Mouse (Mus musculus) kidney, adult 9 months (tissue): ENCODE data around the gene Wnt10b.
"Not testable (repeated sequence)": the region's sequence is repeated elsewhere in the genome, so short reads cannot be mapped to it uniquely, and the experiment has no call there.

ENCODE experiments used
- DNase-seq: peaks from one replicate; pipeline ENCODE4 v3.0.0; 2022

Gene Wnt10b

DNA sequence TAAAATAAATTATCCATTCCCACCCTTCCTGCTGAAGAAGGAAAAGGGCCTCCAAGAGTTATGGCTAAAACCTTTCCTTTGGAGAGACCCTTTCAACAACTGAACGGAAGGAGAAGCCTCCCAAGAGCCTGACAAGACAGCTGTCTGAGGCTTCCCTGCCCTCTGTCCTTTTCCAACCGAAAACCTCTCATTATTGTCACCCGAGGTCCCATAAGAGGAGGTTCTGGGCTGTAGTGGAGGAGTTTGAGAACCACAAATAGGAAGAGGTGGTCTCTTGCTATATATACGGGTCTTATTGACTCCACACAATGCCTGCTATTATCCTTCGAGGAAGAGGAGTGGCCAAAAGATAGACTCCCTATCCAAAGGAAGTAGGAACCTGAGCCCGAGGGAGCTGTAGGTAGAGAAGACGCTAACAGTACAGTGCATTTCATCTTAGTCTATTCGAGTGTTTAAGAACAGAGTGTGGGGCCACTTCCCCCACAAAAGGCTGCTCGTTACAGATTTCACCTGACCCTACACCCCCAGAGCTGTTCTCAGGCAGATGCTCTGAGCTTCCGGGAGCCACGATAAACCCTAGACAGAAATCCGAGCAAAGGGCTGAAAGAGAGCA is 6.0 kb downstream of the Wnt10b start:
- DNase-seq = no peak

DNA sequence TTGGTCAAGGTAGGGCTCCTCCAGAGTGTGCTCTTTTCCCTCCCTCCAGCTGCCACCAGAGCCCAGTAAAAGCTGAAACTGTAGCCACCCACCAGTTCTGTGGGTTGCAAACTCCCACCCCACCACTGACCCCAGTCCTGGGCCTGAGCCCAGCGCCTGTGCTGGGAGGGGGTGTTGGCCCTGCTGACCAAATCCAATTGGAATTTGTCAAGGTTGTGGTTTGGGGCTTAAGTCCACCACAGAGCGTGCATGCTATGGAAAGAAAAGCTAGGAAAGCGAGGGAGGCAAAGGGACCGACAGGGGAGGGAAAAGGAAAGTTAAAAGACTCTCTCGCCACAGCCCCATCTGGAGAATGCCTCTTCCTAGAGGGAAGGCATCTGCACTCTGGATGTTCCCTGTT is 9.7 kb downstream of the Wnt10b start:
- no peak for DNase-seq

- no peak for DNase-seq
Observed at GRCm38 (mm10) chr15:98765929-98766328, 12.0 kb downstream of the Wnt10b start.

- DNase-seq = peak; percentile 95
Observed at GRCm38 (mm10) chr15:98762670-98763529, 15.1 kb downstream of the Wnt10b start, which contains the start of gene Arf3. Gene Arf3 (minus strand): TSS chr15:98763214.

- DNase-seq = peak; percentile 79
Observed at GRCm38 (mm10) chr15:98762201-98762621, 15.7 kb downstream of the Wnt10b start.

- DNase-seq = no peak
Observed at GRCm38 (mm10) chr15:98754125-98754524, 23.8 kb downstream of the Wnt10b start.

DNA sequence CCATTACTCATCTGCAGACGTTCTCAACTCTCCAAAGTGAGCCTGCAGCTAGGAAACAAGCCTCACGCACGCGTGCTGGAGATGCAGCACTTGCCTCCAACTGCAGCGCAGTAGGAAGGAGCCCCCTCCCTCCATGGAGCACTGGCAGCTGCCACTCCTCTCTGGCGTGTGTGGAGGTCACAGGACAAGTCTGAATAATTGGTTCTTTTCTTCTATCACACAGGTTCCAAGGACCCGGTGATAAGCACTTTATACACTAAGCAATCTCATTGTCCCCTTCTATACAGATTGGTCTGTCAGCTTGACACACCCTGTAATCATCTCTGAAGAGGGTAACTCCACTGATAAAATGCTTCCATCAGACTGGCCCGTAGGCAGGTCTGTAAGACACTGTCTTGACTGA is 24.9 kb downstream of the Wnt10b start:
- DNase-seq = no peak

- DNase-seq = no peak
Observed at GRCm38 (mm10) chr15:98749093-98749492, 28.9 kb downstream of the Wnt10b start.

GRCm38 (mm10) chr15:98747296-98747695 is 30.7 kb downstream of the Wnt10b start:
- DNase-seq = no peak

DNA sequence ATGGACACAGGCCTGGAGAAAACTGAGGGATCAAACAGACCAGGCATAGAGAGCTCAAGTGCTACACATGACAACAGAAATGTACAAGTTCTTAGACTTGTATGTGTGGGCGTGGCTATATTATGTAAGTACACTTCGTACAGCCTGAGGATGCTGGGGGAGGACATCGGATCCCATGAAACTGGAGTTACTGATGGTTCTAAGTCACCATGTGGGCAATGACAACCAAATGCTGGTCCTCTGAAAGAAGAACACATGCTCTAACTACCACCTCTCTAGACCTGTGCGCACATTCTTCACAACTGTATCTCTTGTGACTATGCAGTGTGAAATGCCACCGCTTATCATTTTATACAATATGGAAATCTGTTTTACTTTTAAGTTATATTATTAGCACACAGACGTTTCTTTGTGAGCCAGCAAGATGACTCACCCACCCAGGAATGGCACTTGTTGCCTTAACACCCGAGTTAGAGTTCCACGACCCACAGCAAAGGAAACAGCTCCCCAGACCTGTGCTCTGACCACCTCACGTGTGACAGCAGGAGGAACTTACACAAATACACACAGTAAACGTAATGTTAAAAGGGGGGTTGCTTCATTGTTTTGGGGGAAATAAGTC is 31.5 kb downstream of the Wnt10b start:
- no peak for DNase-seq

DNA sequence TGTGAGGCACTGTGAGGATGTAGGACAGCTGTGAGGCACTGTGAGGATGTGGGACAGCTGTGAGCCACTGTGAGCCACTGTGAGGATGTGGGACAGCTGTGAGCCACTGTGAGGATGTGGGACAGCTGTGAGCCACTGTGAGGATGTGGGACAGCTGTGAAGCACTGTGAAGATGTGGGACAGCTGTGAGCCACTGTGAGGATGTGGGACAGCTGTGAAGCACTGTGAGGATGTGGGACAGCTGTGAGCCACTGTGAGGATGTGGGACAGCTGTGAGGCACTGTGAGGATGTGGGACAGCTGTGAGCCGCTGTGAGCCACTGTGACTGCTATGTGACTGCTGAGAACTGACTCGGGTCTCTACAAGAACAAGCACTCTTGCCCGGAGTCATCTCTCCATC is 34.1 kb downstream of the Wnt10b start:
- not testable (repeated sequence) for DNase-seq

- no peak for DNase-seq
Observed at GRCm38 (mm10) chr15:98742766-98743428, 35.1 kb downstream of the Wnt10b start.

GRCm38 (mm10) chr15:98740219-98740618 is 37.7 kb downstream of the Wnt10b start:
- DNase-seq = no peak

DNA sequence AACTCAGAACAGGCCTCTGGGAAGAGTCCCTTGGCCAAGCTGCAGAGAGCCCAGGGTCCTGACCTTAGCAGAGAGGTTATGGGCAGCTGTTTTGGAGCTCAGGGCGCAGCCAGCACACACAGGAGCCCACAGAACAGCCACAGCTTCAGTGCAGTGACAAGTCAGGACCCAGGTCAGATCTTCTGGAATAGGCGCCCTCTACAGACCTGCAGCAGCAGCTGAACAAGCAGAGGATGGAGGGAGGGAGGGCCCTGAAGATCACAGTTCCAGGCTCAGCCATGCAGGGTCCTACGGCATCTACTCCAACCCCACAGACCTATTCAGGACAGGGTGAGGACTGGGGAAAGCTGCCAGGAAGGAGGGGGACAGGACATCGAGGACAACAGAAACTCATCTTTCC is 39.2 kb downstream of the Wnt10b start:
- no peak for DNase-seq

GRCm38 (mm10) chr15:98737881-98738280 is 40.1 kb downstream of the Wnt10b start:
- DNase-seq = peak; percentile 59

DNA sequence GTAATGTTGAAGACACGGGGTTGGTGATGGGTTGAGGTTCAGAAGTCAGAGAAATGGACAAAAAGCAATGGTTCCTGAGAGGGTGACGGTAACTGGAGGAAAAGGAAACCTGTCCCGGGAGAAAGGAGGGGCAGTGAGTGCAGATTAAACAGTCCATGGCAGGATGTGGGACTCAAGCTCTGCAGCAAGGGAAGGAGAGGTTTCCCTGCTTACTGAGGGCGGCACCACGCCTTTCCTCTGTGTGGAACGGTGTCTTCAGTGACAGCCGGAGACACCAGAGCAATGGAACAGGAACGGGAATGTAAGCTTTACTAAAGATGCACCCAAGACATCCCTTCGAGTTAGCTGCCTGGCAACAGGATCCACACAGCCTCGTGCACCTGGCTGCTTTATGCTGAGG is 41.4 kb downstream of the Wnt10b start:
- peak; percentile 21 for DNase-seq

- peak; percentile 57 for DNase-seq
Observed at GRCm38 (mm10) chr15:98733976-98734566, 43.9 kb downstream of the Wnt10b start.

GRCm38 (mm10) chr15:98733370-98733769 is 44.6 kb downstream of the Wnt10b start:
- no peak for DNase-seq

DNA sequence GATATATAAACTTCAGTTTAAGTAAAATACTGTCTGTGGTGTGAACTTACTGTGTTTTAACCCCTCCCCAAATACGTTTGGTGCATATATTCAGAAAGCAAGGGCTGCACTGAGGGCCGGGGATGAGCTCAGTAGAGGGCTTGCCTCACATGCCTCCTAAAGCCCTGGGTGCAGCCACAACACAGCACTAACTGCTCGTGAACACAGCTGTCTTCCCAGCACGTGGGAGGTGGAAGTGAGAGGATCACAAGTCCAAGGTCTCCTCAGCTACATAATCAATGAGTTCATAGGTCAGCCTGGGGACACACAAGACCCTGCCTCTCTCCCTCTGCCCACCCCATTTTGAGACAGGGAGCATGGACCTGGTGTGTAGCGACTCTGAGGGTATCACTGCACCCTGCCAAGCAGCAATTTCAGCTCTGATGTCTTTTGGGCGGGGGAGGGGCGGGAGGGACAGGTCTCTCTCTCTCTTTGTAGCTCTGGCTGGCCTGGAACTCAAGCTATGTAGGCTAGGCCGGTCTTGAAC is 45.9 kb downstream of the Wnt10b start:
- no peak for DNase-seq

GRCm38 (mm10) chr15:98730790-98731189 is 47.2 kb downstream of the Wnt10b start:
- DNase-seq = no peak

DNA sequence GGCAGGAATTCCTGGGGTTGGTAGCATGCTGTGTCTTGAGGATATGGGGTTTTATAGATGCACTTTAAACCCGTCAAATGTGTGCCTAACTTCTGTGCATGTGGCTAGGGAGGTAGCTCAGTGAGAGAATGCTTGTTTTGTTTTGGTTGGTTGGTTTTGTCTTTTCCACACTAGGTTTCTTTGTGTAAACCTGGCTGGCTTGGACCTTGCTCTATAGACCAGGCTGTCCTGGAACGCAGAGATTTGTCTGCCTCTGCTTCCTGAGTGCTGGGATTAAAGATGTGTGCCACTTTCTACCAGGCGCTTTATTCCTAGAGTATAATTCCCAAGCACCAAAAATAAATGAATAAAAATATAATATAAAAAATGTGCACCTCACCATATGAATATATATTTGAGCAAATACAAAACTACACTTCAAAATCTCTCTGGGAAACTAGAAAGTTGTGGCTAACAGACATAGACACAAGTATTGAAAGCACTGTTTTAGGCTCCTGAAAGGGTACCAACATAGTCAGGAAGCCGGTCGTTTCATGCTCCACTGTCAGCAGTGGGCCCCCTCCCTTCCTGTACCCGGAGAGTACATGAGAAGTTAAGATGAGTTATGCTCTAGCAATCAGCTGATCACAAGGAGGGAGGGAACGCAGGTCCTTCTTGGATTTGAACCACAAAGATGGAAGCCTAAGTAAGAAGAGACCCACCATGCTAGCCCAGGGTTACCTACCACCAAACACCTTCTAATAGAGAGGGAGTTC is 48.0 kb downstream of the Wnt10b start:
- DNase-seq = peak; percentile 43

- peak; percentile 61 for DNase-seq
Observed at GRCm38 (mm10) chr15:98728366-98728765, 49.6 kb downstream of the Wnt10b start.
